Comparison of ENCODE assay signal across 8 mouse cellular contexts in genomic region chr9:61368567-61369240, GRCm38 (mm10). TPM values are rescaled to one million over a fixed set of nuclear protein-coding genes. Genes with fewer than 3 reads are reported as not detected.
DNase-seq lines count a peak whose midpoint lies in the region; ATAC-seq and TF ChIP-seq lines count a peak whose summit lies in the region.

No protein-coding gene starts in this region.

- TF ChIP-seq CTCF in E14TG2a.4 (conservative IDR thresholded peaks at IDR 0.05; ENCODE audit: low read length): no peak
- TF ChIP-seq CTCF in liver, adult 2 months (IDR thresholded peaks at IDR 0.05; ENCODE audit: low read depth, low read length): no peak

- no peak overlapping the region for H3K9ac ChIP-seq in forebrain, embryonic 12.5 days
- peak overlapping the region; percentile 25; the same call in 1 of the 2 replicates for H3K9ac ChIP-seq in hindbrain, embryonic 14.5 days
- H3K9ac ChIP-seq in liver, adult 2 months (ENCODE audit: low read depth, low read length): no peak overlapping the region
- H3K9ac ChIP-seq in neural tube, embryonic 11.5 days (ENCODE audit: low read length): no peak overlapping the region

- no peak for ATAC-seq in forebrain, embryonic 12.5 days (ENCODE audit: low FRiP score)
- no peak for ATAC-seq in hindbrain, embryonic 14.5 days (ENCODE audit: low FRiP score)
- ATAC-seq in neural tube, embryonic 11.5 days (ENCODE audit: insufficient read depth, low FRiP score, low TSS enrichment): no peak
- ATAC-seq in activated CD4-positive, CD25-positive, alpha-beta regulatory T cell, adult 4 months: no peak

- peak; percentile 88 for DNase-seq in adrenal gland, adult 2 months
- peak; percentile 90 for DNase-seq in hindbrain, embryonic 14.5 days (ENCODE audit: low spot score)
- DNase-seq in liver, adult 2 months (ENCODE audit: extremely low read depth, low read depth, low spot score): peak; percentile 95
- DNase-seq in neural tube, embryonic 11.5 days (ENCODE audit: low spot score): peak; percentile 88
- no peak for DNase-seq in thymus, adult 18-20 months

- H3K79me2 ChIP-seq in liver, adult 2 months (ENCODE audit: control insufficient read depth, insufficient read depth, low read length): peaks cover 8% of the 10 kb centered on the region; the same call in 1 of the 2 replicates

- H3K4me1 ChIP-seq in E14TG2a.4 (replicated peaks; ENCODE audit: low read depth, low read length): peaks cover 73% of the 10 kb centered on the region
- H3K4me1 ChIP-seq in forebrain, embryonic 12.5 days: peaks cover 46% of the 10 kb centered on the region
- H3K4me1 ChIP-seq in hindbrain, embryonic 14.5 days (replicated peaks; ENCODE audit: control insufficient read depth, insufficient read depth, low read length): peaks cover 32% of the 10 kb centered on the region
- H3K4me1 ChIP-seq in liver, adult 2 months (ENCODE audit: control insufficient read depth, insufficient read depth, low read length): peaks cover 33% of the 10 kb centered on the region
- peaks cover 27% of the 10 kb centered on the region for H3K4me1 ChIP-seq in neural tube, embryonic 11.5 days (ENCODE audit: control insufficient read depth, insufficient read depth, low read length)

- H3K4me3 ChIP-seq in E14TG2a.4 (replicated peaks; ENCODE audit: low read length): peak overlapping the region; percentile 64
- peak overlapping the region; percentile 23; the same call in 1 of the 2 replicates for H3K4me3 ChIP-seq in forebrain, embryonic 12.5 days (replicated peaks)
- H3K4me3 ChIP-seq in hindbrain, embryonic 14.5 days (replicated peaks; ENCODE audit: low read length): no peak overlapping the region
- H3K4me3 ChIP-seq in liver, adult 2 months (ENCODE audit: insufficient read depth, low read depth, low read length): no peak overlapping the region
- peak overlapping the region; percentile 15; the same call in 1 of the 2 replicates for H3K4me3 ChIP-seq in neural tube, embryonic 11.5 days (ENCODE audit: low read depth, low read length)

- TF ChIP-seq POLR2A in liver, adult 2 months (IDR thresholded peaks at IDR 0.05; ENCODE audit: extremely low read depth, insufficient read depth, low read length): no peak

- H3K27ac ChIP-seq in forebrain, embryonic 12.5 days: peak overlapping the region; percentile 84
- peak overlapping the region; percentile 68; the same call in 1 of the 2 replicates for H3K27ac ChIP-seq in hindbrain, embryonic 14.5 days
- no peak overlapping the region for H3K27ac ChIP-seq in liver, adult 2 months (replicated peaks; ENCODE audit: insufficient read depth, low read depth, low read length)
- H3K27ac ChIP-seq in neural tube, embryonic 11.5 days (ENCODE audit: low read depth, low read length): peak overlapping the region; percentile 76

- H3K36me3 ChIP-seq in E14TG2a.4 (ENCODE audit: insufficient read depth, low read length): no peaks in the 10 kb centered on the region
- no peaks in the 10 kb centered on the region for H3K36me3 ChIP-seq in forebrain, embryonic 12.5 days (replicated peaks)
- H3K36me3 ChIP-seq in hindbrain, embryonic 14.5 days (replicated peaks; ENCODE audit: control insufficient read depth, insufficient read depth): no peaks in the 10 kb centered on the region
- no peaks in the 10 kb centered on the region for H3K36me3 ChIP-seq in liver, adult 2 months (ENCODE audit: control insufficient read depth, insufficient read depth, low read length)
- H3K36me3 ChIP-seq in neural tube, embryonic 11.5 days (ENCODE audit: control insufficient read depth, insufficient read depth, low read length): no peaks in the 10 kb centered on the region

- H3K4me2 ChIP-seq in forebrain, embryonic 12.5 days: peak overlapping the region; percentile 52
- H3K4me2 ChIP-seq in hindbrain, embryonic 14.5 days (replicated peaks): peak overlapping the region; percentile 50
- peak overlapping the region; percentile 60 for H3K4me2 ChIP-seq in neural tube, embryonic 11.5 days (ENCODE audit: low read depth)

- no peaks in the 10 kb centered on the region for H3K9me3 ChIP-seq in E14TG2a.4 (ENCODE audit: low read length)
- H3K9me3 ChIP-seq in forebrain, embryonic 12.5 days: no peaks in the 10 kb centered on the region
- no peaks in the 10 kb centered on the region for H3K9me3 ChIP-seq in hindbrain, embryonic 14.5 days (ENCODE audit: control insufficient read depth, low read length)
- H3K9me3 ChIP-seq in neural tube, embryonic 11.5 days (ENCODE audit: control insufficient read depth, low read length): no peaks in the 10 kb centered on the region

- peaks cover 21% of the 10 kb centered on the region for H3K27me3 ChIP-seq in E14TG2a.4 (ENCODE audit: insufficient read depth, low read length)
- peaks cover 44% of the 10 kb centered on the region for H3K27me3 ChIP-seq in forebrain, embryonic 12.5 days
- H3K27me3 ChIP-seq in hindbrain, embryonic 14.5 days (ENCODE audit: control insufficient read depth, insufficient read depth, low read length): peaks cover 10% of the 10 kb centered on the region; the same call in 1 of the 2 replicates
- no peaks in the 10 kb centered on the region; the same call in 1 of the 2 replicates for H3K27me3 ChIP-seq in liver, adult 2 months (ENCODE audit: control insufficient read depth, insufficient read depth, low read length)
- H3K27me3 ChIP-seq in neural tube, embryonic 11.5 days (ENCODE audit: control insufficient read depth, insufficient read depth, low read length): no peaks in the 10 kb centered on the region

- WGBS in forebrain, embryonic 12.5 days: under 1% methylated on average over 12 of the region's 12 CpGs
- under 1% methylated on average over 12 of the region's 12 CpGs for WGBS in hindbrain, embryonic 14.5 days
- WGBS in liver, adult 2 months: 5% methylated on average over 12 of the region's 12 CpGs
- under 1% methylated on average over 12 of the region's 12 CpGs for WGBS in neural tube, embryonic 11.5 days

RNA-seq across cellular contexts. Expression of gene Tle3, which starts 3.5 kb away (rescaled TPM):
- total RNA-seq in adrenal gland, adult 2 months (2021): 100 to 1,000 TPM; 106 to 160 TPM
- 193 and 277 TPM in 2 replicates for polyA plus RNA-seq in adrenal gland, adult 2 months (2012; rRNA removed)
- 55.6 and 56.2 TPM in 2 replicates for polyA plus RNA-seq in forebrain, embryonic 12.5 days (2016; fragmentation: Nextera tagmentation; extraction: Ambion mirVana)
- polyA plus RNA-seq in hindbrain, embryonic 14.5 days (2014; fragmentation: Nextera tagmentation; extraction: Ambion mirVana): 22.4 and 23.9 TPM in 2 replicates
- 2.4 and 2.9 TPM in 2 replicates for total RNA-seq in liver, adult 2 months (2014; rRNA removed)
- 9.7 and 14.8 TPM in 2 replicates for polyA plus RNA-seq in liver, adult 2 months (2012; rRNA removed)
- polyA plus RNA-seq in neural tube, embryonic 11.5 days (2014; fragmentation: Nextera tagmentation; extraction: Ambion mirVana): 42.4 and 43.6 TPM in 2 replicates
- polyA plus RNA-seq in activated CD4-positive, CD25-positive, alpha-beta regulatory T cell, adult 4 months (2017; shearing (Covaris generic)): 10 to 100 TPM; 20.4 to 21.1 TPM

Comparison
In these comparisons a context has a peak if more than half of its experiments do, and no peak if none do; other contexts are left out.
1. H3K4me3 ChIP-seq: peak in E14TG2a.4 (single experiment), forebrain, embryonic 12.5 days (single experiment) and neural tube, embryonic 11.5 days (single experiment); none in hindbrain, embryonic 14.5 days (single experiment) and liver, adult 2 months (single experiment).
2. DNase-seq: peak in adrenal gland, adult 2 months (single experiment), hindbrain, embryonic 14.5 days (single experiment), liver, adult 2 months (single experiment) and neural tube, embryonic 11.5 days (single experiment); none in thymus, adult 18-20 months (0 of 2).
3. Peak in every context shown above with its lines, with median percentiles within 50 percentile points of each other: H3K4me2 ChIP-seq.